In the genomic region with DNA sequence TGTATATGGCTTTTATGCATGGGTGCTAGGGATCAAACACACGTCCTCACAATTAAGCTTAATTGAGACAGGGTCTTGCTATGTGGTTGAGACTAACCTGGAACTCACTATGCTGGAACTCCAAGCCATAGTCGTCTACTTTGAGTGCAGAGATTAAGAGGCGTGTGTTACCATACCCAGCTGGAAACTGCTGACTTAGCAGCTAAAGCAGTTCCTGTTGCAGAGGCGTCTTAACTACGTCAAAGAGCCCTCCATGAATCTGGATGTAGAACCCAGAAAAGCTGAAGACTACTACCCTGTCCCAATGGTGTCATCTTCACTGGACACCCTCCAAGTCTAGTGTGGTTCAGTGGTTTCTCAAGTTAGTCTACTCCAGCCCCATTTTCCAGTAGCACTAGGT, we compare ENCODE assay signal across 37 mouse cellular contexts. TPM values are rescaled to one million over a fixed set of nuclear protein-coding genes. Genes with fewer than 3 reads are reported as not detected.
"Had no signal": no experiment of that assay in that cellular context is flagged by ENCODE, and none has a peak within 500 bp of the region (broad histone marks: within the 10 kb centered on the region; RNA-seq: fewer than 3 reads in every experiment).

No protein-coding gene starts in this region.

- H3K36me3 ChIP-seq: intestine, embryonic 15.5 days had no signal

- H3K27ac ChIP-seq: heart, embryonic 10.5 days; heart, embryonic 13.5 days; heart, embryonic 15.5 days; hindbrain, embryonic 13.5 days; hindbrain, embryonic 15.5 days; hindbrain, postnatal 0 days; intestine, embryonic 15.5 days; layer of hippocampus, adult 2 months; left cerebral cortex, adult 2 months; limb, embryonic 10.5 days; limb, embryonic 12.5 days; liver, embryonic 13.5 days; liver, embryonic 15.5 days had no signal

- H3K4me3 ChIP-seq: heart, embryonic 10.5 days; heart, embryonic 13.5 days; heart, embryonic 15.5 days; hindbrain, embryonic 13.5 days; hindbrain, embryonic 15.5 days; intestine, embryonic 15.5 days; layer of hippocampus, adult 2 months; left cerebral cortex, adult 2 months; limb, embryonic 10.5 days; limb, embryonic 12.5 days; liver, embryonic 13.5 days; liver, embryonic 15.5 days had no signal

- H3K9me3 ChIP-seq: heart, embryonic 10.5 days; heart, embryonic 13.5 days; heart, embryonic 15.5 days; hindbrain, embryonic 13.5 days; hindbrain, embryonic 15.5 days; intestine, embryonic 15.5 days; limb, embryonic 10.5 days; limb, embryonic 12.5 days; liver, embryonic 13.5 days; liver, embryonic 15.5 days had no signal

- H3K4me1 ChIP-seq: heart, embryonic 10.5 days; intestine, embryonic 15.5 days; limb, embryonic 12.5 days had no signal

- H3K9ac ChIP-seq: heart, embryonic 13.5 days; heart, embryonic 15.5 days; hindbrain, embryonic 13.5 days; hindbrain, embryonic 15.5 days; intestine, embryonic 15.5 days; limb, embryonic 12.5 days; liver, embryonic 13.5 days; liver, embryonic 15.5 days; liver, postnatal 0 days had no signal

- ATAC-seq: hindbrain, postnatal 0 days; inflammation-experienced regulatory T-cells, adult 6 months; intestine, embryonic 15.5 days; intestine, postnatal 0 days; liver, postnatal 0 days had no signal

- DNase-seq: gastrocnemius, postnatal 14 days; gastrocnemius, postnatal 36 days; heart, adult 18-20 months; heart, postnatal 14 days; heart, postnatal 36 days; kidney, adult 8-10 months; kidney, postnatal 10 days; kidney, postnatal 25 days; kidney, postnatal 4 days; liver; liver, embryonic 13.5 days; liver, postnatal 0 days had no signal

- H3K27me3 ChIP-seq: heart, embryonic 13.5 days; heart, embryonic 15.5 days; hindbrain, embryonic 13.5 days; hindbrain, embryonic 15.5 days; intestine, embryonic 15.5 days; limb, embryonic 12.5 days; liver, embryonic 13.5 days; liver, embryonic 15.5 days had no signal

RNA-seq across cellular contexts. Expression of a gene that starts 22.7 kb away (rescaled TPM):
- total RNA-seq: hematopoietic stem cell, adult 5-6 weeks had no signal

RNA-seq across cellular contexts. Expression of a gene that starts 26.7 kb away (rescaled TPM):
- total RNA-seq: gastrocnemius, adult 18-20 months; gastrocnemius, adult 8-10 months; gastrocnemius, postnatal 14 days; gastrocnemius, postnatal 36 days; heart, adult 18-20 months; heart, adult 8-10 months; heart, postnatal 14 days; heart, postnatal 36 days; hindbrain, postnatal 0 days; layer of hippocampus, adult 2 months; layer of hippocampus, postnatal 10 days; layer of hippocampus, postnatal 25 days; left cerebral cortex, adult 2 months; left cerebral cortex, postnatal 14 days; left cerebral cortex, postnatal 36 days had no signal
- polyA plus RNA-seq: gonadal fat pad, adult 2 months; heart, embryonic 10.5 days; heart, embryonic 13.5 days; heart, postnatal 0 days; hindbrain, postnatal 0 days; intestine, postnatal 0 days; limb, embryonic 14.5 days had no signal
